Mouse (Mus musculus) ES-Bruce4 (cell line): ENCODE results near the gene 4931406P16Rik. TPM values are rescaled to one million over a fixed set of nuclear protein-coding genes. Genes with fewer than 3 reads are reported as not detected.

Experiments
- H3K27ac ChIP-seq: 2 replicates; pipeline ENCODE4 v1.5.1; 2012; ENCODE audit warnings: low read length, inconsistent platforms; ENCODE audit not compliant: insufficient read depth
- H3K27me3 ChIP-seq: 2 replicates; pipeline ENCODE4 v1.6.1; 2012; ENCODE audit warnings: mild to moderate bottlenecking, low read length, inconsistent platforms; ENCODE audit not compliant: control insufficient read depth, poor library complexity, insufficient read depth, severe bottlenecking
- H3K36me3 ChIP-seq: 2 replicates; pipeline ENCODE4 v1.6.1; 2012; ENCODE audit warnings: inconsistent platforms, mild to moderate bottlenecking, low read length, moderate library complexity; ENCODE audit not compliant: control insufficient read depth, poor library complexity, insufficient read depth, severe bottlenecking
- H3K4me1 ChIP-seq: one replicate; pipeline ENCODE4 v1.8.1; 2011; ENCODE audit warnings: low read length; ENCODE audit not compliant: control insufficient read depth, insufficient read depth
- H3K4me3 ChIP-seq: 2 replicates; pipeline ENCODE4 v1.5.1; 2011; ENCODE audit warnings: low read depth, mild to moderate bottlenecking, low read length
- H3K9ac ChIP-seq: 2 replicates; pipeline ENCODE4 v1.6.1; 2012; ENCODE audit warnings: low read depth, mild to moderate bottlenecking, inconsistent platforms; ENCODE audit not compliant: poor library complexity, severe bottlenecking
- H3K9me3 ChIP-seq: replicated peaks from 2 replicates; pipeline ENCODE4 v1.6.1; 2012; ENCODE audit warnings: mild to moderate bottlenecking, low read length, inconsistent platforms; ENCODE audit not compliant: control insufficient read depth, poor library complexity, insufficient read depth, severe bottlenecking
- CTCF ChIP-seq: IDR thresholded peaks from one replicate; pipeline ENCODE4 v1.8.1; 2011; ENCODE audit warnings: low read depth, low read length
- EP300 ChIP-seq: IDR thresholded peaks from 2 replicates; pipeline ENCODE4 v1.6.1; 2011; ENCODE audit warnings: low read depth, low read length; ENCODE audit not compliant: insufficient read depth
- POLR2A ChIP-seq: IDR thresholded peaks from one replicate; pipeline ENCODE4 v1.8.1; 2011; ENCODE audit warnings: low read length; ENCODE audit not compliant: insufficient read depth
- polyA plus RNA-seq: library from polyadenylated mRNA; stranded (reverse); fragments of >200 nt; gene quantifications from 2 replicates; pipeline ENCODE4 v1.2.4, GENCODE M21; 2011; ENCODE audit warnings: low read depth; ENCODE audit not compliant: missing spikeins, insufficient read depth, insufficient read length

The 4931406P16Rik gene
- polyA plus RNA-seq, 1 experiment: 82.5 TPM

- no peak for TF ChIP-seq POLR2A
- TF ChIP-seq CTCF: no peak
- no peak for TF ChIP-seq EP300
- Histone ChIP-seq H3K4me3 (peak overlapping the region; percentile 86), H3K9ac (peak overlapping the region; percentile 92), H3K27me3 (no peaks in the 10 kb centered on the region), H3K27ac (no peak overlapping the region), H3K36me3 (peaks cover 31% of the 10 kb centered on the region), H3K4me1 (peaks cover 2% of the 10 kb centered on the region), H3K9me3 (no peaks in the 10 kb centered on the region)
Observed at GRCm38 (mm10) chr7:34229691-34230111, 83.7 kb downstream of the 4931406P16Rik start.

GRCm38 (mm10) chr7:34229153-34229552, 84.2 kb downstream of the 4931406P16Rik start:
- Histone ChIP-seq H3K27ac (no peak overlapping the region), H3K27me3 (no peaks in the 10 kb centered on the region), H3K4me1 (peaks cover 2% of the 10 kb centered on the region), H3K4me3 (peak overlapping the region; percentile 86), H3K9me3 (no peaks in the 10 kb centered on the region), H3K36me3 (peaks cover 31% of the 10 kb centered on the region), H3K9ac (peak overlapping the region; percentile 92)
- no peak for TF ChIP-seq CTCF
- TF ChIP-seq POLR2A: no peak
- no peak for TF ChIP-seq EP300

GRCm38 (mm10) chr7:34228641-34229040, 84.7 kb downstream of the 4931406P16Rik start:
- Histone ChIP-seq H3K27ac (no peak overlapping the region), H3K27me3 (no peaks in the 10 kb centered on the region), H3K9me3 (no peaks in the 10 kb centered on the region), H3K4me1 (peaks cover 2% of the 10 kb centered on the region), H3K36me3 (peaks cover 34% of the 10 kb centered on the region), H3K9ac (no peak overlapping the region), H3K4me3 (peak overlapping the region; percentile 86)
- TF ChIP-seq POLR2A: no peak
- TF ChIP-seq EP300: no peak
- TF ChIP-seq CTCF: no peak

- peak; percentile 29 for TF ChIP-seq CTCF
- no peak for TF ChIP-seq POLR2A
- H3K9me3 ChIP-seq: no peaks in the 10 kb centered on the region
- peaks cover 2% of the 10 kb centered on the region for H3K4me1 ChIP-seq
- peak overlapping the region; percentile 42 for H3K4me3 ChIP-seq
- no peak overlapping the region for H3K27ac ChIP-seq
- H3K36me3 ChIP-seq: peaks cover 47% of the 10 kb centered on the region
- no peak overlapping the region for H3K9ac ChIP-seq
- no peaks in the 10 kb centered on the region for H3K27me3 ChIP-seq
Observed at GRCm38 (mm10) chr7:34226846-34227245, 86.5 kb downstream of the 4931406P16Rik start.

GRCm38 (mm10) chr7:34226086-34226485, 87.3 kb downstream of the 4931406P16Rik start:
- Histone ChIP-seq H3K9me3 (no peaks in the 10 kb centered on the region), H3K9ac (no peak overlapping the region), H3K4me3 (peak overlapping the region; percentile 17; the same call in 1 of the 2 replicates), H3K27me3 (no peaks in the 10 kb centered on the region), H3K4me1 (peaks cover 2% of the 10 kb centered on the region), H3K36me3 (peaks cover 49% of the 10 kb centered on the region), H3K27ac (no peak overlapping the region)
- TF ChIP-seq EP300 (no peak), CTCF (no peak), POLR2A (no peak)

- peaks cover 2% of the 10 kb centered on the region for H3K4me1 ChIP-seq
- no peaks in the 10 kb centered on the region for H3K27me3 ChIP-seq
- H3K4me3 ChIP-seq: no peak overlapping the region
- TF ChIP-seq POLR2A (no peak), CTCF (no peak), EP300 (no peak)
- H3K27ac ChIP-seq: no peak overlapping the region
- H3K9ac ChIP-seq: no peak overlapping the region
- H3K36me3 ChIP-seq: peaks cover 62% of the 10 kb centered on the region
- no peaks in the 10 kb centered on the region for H3K9me3 ChIP-seq
Observed at GRCm38 (mm10) chr7:34224308-34224707, 89.0 kb downstream of the 4931406P16Rik start.

GRCm38 (mm10) chr7:34222340-34222739, 91.0 kb downstream of the 4931406P16Rik start:
- Histone ChIP-seq H3K36me3 (peaks cover 62% of the 10 kb centered on the region), H3K9ac (no peak overlapping the region), H3K27me3 (no peaks in the 10 kb centered on the region), H3K27ac (no peak overlapping the region), H3K4me3 (no peak overlapping the region), H3K4me1 (no peaks in the 10 kb centered on the region), H3K9me3 (no peaks in the 10 kb centered on the region)
- TF ChIP-seq EP300 (no peak), CTCF (peak; percentile 38), POLR2A (no peak)
